Mouse (Mus musculus): ENCODE data around the gene Senp5. TPM values are rescaled to one million over a fixed set of nuclear protein-coding genes. Genes with fewer than 3 reads are reported as not detected.

The Senp5 gene
- polyA plus RNA-seq, 1 experiment: 13.6 TPM

GRCm38 (mm10) chr16:31910281-31910847, 92.7 kb downstream of the Senp5 start:
- H3K4me3 ChIP-seq (ENCODE audit: insufficient read depth, low read length): no peak overlapping the region
- TF ChIP-seq CTCF (IDR thresholded peaks at IDR 0.05; ENCODE audit: low read depth, low read length): no peak
- no peak for TF ChIP-seq POLR2A (IDR thresholded peaks at IDR 0.05; ENCODE audit: borderline replicate concordance, low read depth, low read length)
- H3K4me1 ChIP-seq (ENCODE audit: control insufficient read depth, insufficient read depth, low read length): no peaks in the 10 kb centered on the region
- no peak overlapping the region for H3K27ac ChIP-seq (ENCODE audit: insufficient read depth, low read depth, low read length)

Other genes with a start within 250 kb of the Senp5 start
- gene Meltf, start 124.5 kb downstream of the Senp5 start, polyA plus RNA-seq (2012; ENCODE audit: insufficient read depth, insufficient read length, missing spikeins): not detected in 2 replicates
- gene Pigz, start 69.4 kb downstream of the Senp5 start, polyA plus RNA-seq (2012; ENCODE audit: insufficient read depth, insufficient read length, missing spikeins): 12.2 and 12.6 TPM in 2 replicates
- gene 0610012G03Rik, start 54.8 kb downstream of the Senp5 start, polyA plus RNA-seq (2012; ENCODE audit: insufficient read depth, insufficient read length, missing spikeins): 49.1 and 52.0 TPM in 2 replicates
- gene Ncbp2, start 54.8 kb downstream of the Senp5 start, polyA plus RNA-seq (2012; ENCODE audit: insufficient read depth, insufficient read length, missing spikeins): 52.3 and 64.4 TPM in 2 replicates
- gene Pak2, start 76.1 kb upstream of the Senp5 start, polyA plus RNA-seq (2012; ENCODE audit: insufficient read depth, insufficient read length, missing spikeins): 58.8 and 63.0 TPM in 2 replicates
- gene Pigx, start 96.5 kb upstream of the Senp5 start, polyA plus RNA-seq (2012; ENCODE audit: insufficient read depth, insufficient read length, missing spikeins): 39.1 and 49.3 TPM in 2 replicates
- gene Cep19, start 96.5 kb upstream of the Senp5 start, polyA plus RNA-seq (2012; ENCODE audit: insufficient read depth, insufficient read length, missing spikeins): 10.9 and 12.2 TPM in 2 replicates
- gene Nrros, start 162.3 kb upstream of the Senp5 start, polyA plus RNA-seq (2012; ENCODE audit: insufficient read depth, insufficient read length, missing spikeins): 227 and 230 TPM in 2 replicates
- gene Bex6, start 176.5 kb upstream of the Senp5 start, polyA plus RNA-seq (2012; ENCODE audit: insufficient read depth, insufficient read length, missing spikeins): 1.4 and 1.9 TPM in 2 replicates
- gene Fbxo45, start 243.9 kb upstream of the Senp5 start, polyA plus RNA-seq (2012; ENCODE audit: insufficient read depth, insufficient read length, missing spikeins): 8.5 and 8.6 TPM in 2 replicates
- 18.0 and 20.3 TPM in 2 replicates for gene Wdr53, start 243.9 kb upstream of the Senp5 start, polyA plus RNA-seq (2012; ENCODE audit: insufficient read depth, insufficient read length, missing spikeins)